Mouse (Mus musculus) CH12.LX (cell line): ENCODE data around the gene Card10.

Experiments
- CTCF ChIP-seq, 2 experiments: IDR thresholded peaks in 1 of 2; conservative IDR thresholded peaks in 1 of 2; 2 replicates each; pipeline ENCODE4 v1.5.1; 2011 to 2012; ENCODE audit warnings: low read depth in 2 of 2, low read length in 2 of 2, improper control_type of control experiment in 1 of 2, inconsistent platforms in 1 of 2, mild to moderate bottlenecking in 1 of 2, moderate library complexity in 1 of 2
- E2F4 ChIP-seq: IDR thresholded peaks from 2 replicates; pipeline ENCODE4 v1.6.1; 2011; ENCODE audit warnings: low read depth, low read length, improper control_type of control experiment; ENCODE audit not compliant: insufficient replicate concordance
- EP300 ChIP-seq: IDR thresholded peaks from 2 replicates; pipeline ENCODE4 v1.6.1; 2011; ENCODE audit warnings: low read length, improper control_type of control experiment
- JUN ChIP-seq: IDR thresholded peaks from 2 replicates; pipeline ENCODE4 v1.6.1; 2011; ENCODE audit warnings: low read depth, mild to moderate bottlenecking, low read length, improper control_type of control experiment, moderate library complexity; ENCODE audit not compliant: insufficient read depth

GRCm38 (mm10) chr15:78755226-78755625 is 47.6 kb downstream of the Card10 start:
- no peak for TF ChIP-seq E2F4
- TF ChIP-seq CTCF (conservative IDR thresholded peaks at IDR 0.05 in 1 of 2, IDR thresholded peaks at IDR 0.05 in 1 of 2; ENCODE audit: low read depth in 2 of 2, low read length in 2 of 2) = no peak
- TF ChIP-seq EP300 = no peak
- no peak for TF ChIP-seq JUN
